Mouse (Mus musculus): ENCODE results near the gene Hddc3.

DNA sequence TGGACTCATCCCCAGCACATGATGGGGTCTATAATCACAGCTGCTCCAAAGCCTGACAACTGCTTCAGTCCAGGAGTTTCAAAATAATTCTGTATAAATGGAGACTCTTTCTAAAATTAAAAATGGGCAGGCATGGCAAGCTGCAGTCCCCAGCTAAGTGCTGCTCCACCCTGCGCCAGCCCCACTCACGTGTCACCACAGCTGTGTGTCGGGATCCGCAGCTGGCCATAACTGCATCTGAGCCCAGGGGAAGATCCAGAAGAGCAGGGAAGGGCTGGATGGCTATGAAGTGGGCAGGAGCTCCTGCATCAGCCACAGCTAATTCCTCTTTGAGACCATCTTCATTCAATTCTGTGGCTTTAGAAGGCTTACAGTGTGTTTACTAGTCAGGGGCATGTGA lies 24.2 kb upstream of the Hddc3 start:
- TF ChIP-seq CTCF (IDR thresholded peaks at IDR 0.05; ENCODE audit: borderline replicate concordance, control insufficient read depth, extremely low read depth, insufficient read depth, low read length, poor library complexity) (no peak), POLR2A (IDR thresholded peaks at IDR 0.05; ENCODE audit: control insufficient read depth, extremely low read depth, insufficient read depth, low read length, poor library complexity) (no peak)

Data from thymus, adult 2 months (tissue).